Mouse (Mus musculus) heart, embryonic 11.5 days (tissue): Measurements from ENCODE around the gene Eif1ad. TPM values are rescaled to one million over a fixed set of nuclear protein-coding genes. Genes with fewer than 3 reads are reported as not detected.
"Not testable (repeated sequence)": the region's sequence is repeated elsewhere in the genome, so short reads cannot be mapped to it uniquely, and the experiment has no call there.

Source experiments
- ATAC-seq: fragments of 200-750 bp; cut with Nextera tagmentation; replicated peaks from 2 replicates; pipeline ENCODE4 v1.8.0; 2017; ENCODE audit warnings: moderate library complexity; ENCODE audit not compliant: insufficient number of reproducible peaks, low FRiP score, low TSS enrichment
- H3K27ac ChIP-seq: fragments of 300-500 bp; sonication (generic); 2 replicates; pipeline ENCODE4 v1.5.1; 2014; ENCODE audit warnings: mild to moderate bottlenecking, low read depth, low read length
- H3K27me3 ChIP-seq: fragments of 300-500 bp; sonication (generic); 2 replicates; pipeline ENCODE4 v1.6.1; 2014; ENCODE audit warnings: mild to moderate bottlenecking, low read length, mixed read lengths; ENCODE audit not compliant: control insufficient read depth, insufficient read depth
- H3K36me3 ChIP-seq: fragments of 300-500 bp; sonication (generic); 2 replicates; pipeline ENCODE4 v1.6.1; 2014; ENCODE audit warnings: mild to moderate bottlenecking, low read length, moderate library complexity, mixed read lengths; ENCODE audit not compliant: control insufficient read depth, insufficient read depth
- H3K4me1 ChIP-seq: fragments of 300-500 bp; sonication (generic); 2 replicates; pipeline ENCODE4 v1.6.1; 2014; ENCODE audit warnings: low read length; ENCODE audit not compliant: control insufficient read depth, insufficient read depth
- H3K4me2 ChIP-seq: fragments of 300-500 bp; sonication (generic); 2 replicates; pipeline ENCODE4 v1.6.1; 2014; ENCODE audit warnings: mild to moderate bottlenecking, moderate library complexity
- H3K4me3 ChIP-seq: fragments of 300-500 bp; sonication (generic); 2 replicates; pipeline ENCODE4 v1.5.1; 2014; ENCODE audit warnings: low read depth, low read length
- H3K9ac ChIP-seq: fragments of 300-500 bp; sonication (generic); 2 replicates; pipeline ENCODE4 v1.6.1; 2014; ENCODE audit warnings: mild to moderate bottlenecking, low read depth, low read length, moderate library complexity
- H3K9me3 ChIP-seq: fragments of 300-500 bp; sonication (generic); replicated peaks from 2 replicates; pipeline ENCODE4 v1.6.1; 2016; ENCODE audit warnings: low read length; ENCODE audit not compliant: control insufficient read depth
- WGBS: fragments of 180-500 bp; shearing (Covaris S2); extraction: QIAGEN DNeasy Blood & Tissue Kit; methylation state at CpG from one replicate; pipeline ENCODE4 v1.1.7; 2014; ENCODE audit not compliant: insufficient replicate concordance; 5-methylcytosine and 5-hydroxymethylcytosine counted together
- polyA plus RNA-seq: library from polyadenylated mRNA; unstranded; fragments of >200 nt; fragmentation: Nextera tagmentation; extraction: Ambion mirVana; gene quantifications from 2 replicates; pipeline ENCODE4 v1.2.1, GENCODE M21; 2014

The Eif1ad gene
- polyA plus RNA-seq, 1 experiment from 2014 or later: 45.3 TPM

GRCm38 (mm10) chr19:5388011-5388441, 21.5 kb downstream of the Eif1ad start:
- Histone ChIP-seq H3K27me3 (no peaks in the 10 kb centered on the region), H3K4me1 (peaks cover 23% of the 10 kb centered on the region), H3K4me2 (peak overlapping the region; percentile 94), H3K4me3 (peak overlapping the region; percentile 100), H3K36me3 (peaks cover 13% of the 10 kb centered on the region), H3K9ac (peak overlapping the region; percentile 96), H3K27ac (peak overlapping the region; percentile 86), H3K9me3 (no peaks in the 10 kb centered on the region)
- peak; percentile 58 for ATAC-seq
- under 1% methylated on average over 38 of the region's 43 CpGs for WGBS

GRCm38 (mm10) chr19:5388588-5389242, 22.2 kb downstream of the Eif1ad start, which contains the start of gene Sart1:
TSS of gene Sart1 (minus strand) at chr19:5388703.
- WGBS: 2% methylated on average over 43 of the region's 43 CpGs
- Histone ChIP-seq H3K27ac (peak within 1 kb of the TSS; percentile 86), H3K4me1 (peaks cover 23% of the 10 kb centered on the region), H3K9ac (peak within 1 kb of the TSS; percentile 96), H3K9me3 (no peaks in the 10 kb centered on the region), H3K4me3 (peak within 1 kb of the TSS; percentile 100), H3K4me2 (peak within 1 kb of the TSS; percentile 94), H3K36me3 (peaks cover 7% of the 10 kb centered on the region), H3K27me3 (no peaks in the 10 kb centered on the region)
- ATAC-seq: peak; percentile 90

- ATAC-seq: no peak; the same call in 1 of the 2 replicates
- H3K4me1 ChIP-seq: peaks cover 23% of the 10 kb centered on the region
- H3K36me3 ChIP-seq: 0 out of 2 replicates have a peak, but pooled peaks cover 2% of the 10 kb centered on the region
- no peaks in the 10 kb centered on the region for H3K27me3 ChIP-seq
- peak overlapping the region; percentile 94 for H3K4me2 ChIP-seq
- peak overlapping the region; percentile 86 for H3K27ac ChIP-seq
- peak overlapping the region; percentile 100 for H3K4me3 ChIP-seq
- no peaks in the 10 kb centered on the region for H3K9me3 ChIP-seq
- WGBS: 19% methylated on average over 12 of the region's 12 CpGs
- H3K9ac ChIP-seq: peak overlapping the region; percentile 96
Observed at GRCm38 (mm10) chr19:5389647-5390046, 23.1 kb downstream of the Eif1ad start.

GRCm38 (mm10) chr19:5390416-5390815, 23.9 kb downstream of the Eif1ad start:
- no peaks in the 10 kb centered on the region for H3K27me3 ChIP-seq
- no peak overlapping the region for H3K27ac ChIP-seq
- peak overlapping the region; percentile 96; the same call in 1 of the 2 replicates for H3K9ac ChIP-seq
- 0 out of 2 replicates have a peak, but pooled peaks cover 2% of the 10 kb centered on the region for H3K36me3 ChIP-seq
- no peaks in the 10 kb centered on the region for H3K9me3 ChIP-seq
- H3K4me2 ChIP-seq: peak overlapping the region; percentile 94
- peaks cover 23% of the 10 kb centered on the region for H3K4me1 ChIP-seq
- peak overlapping the region; percentile 100; the same call in 1 of the 2 replicates for H3K4me3 ChIP-seq
- WGBS: 54% methylated on average over 8 of the region's 8 CpGs
- no peak for ATAC-seq

GRCm38 (mm10) chr19:5392892-5393291, 26.4 kb downstream of the Eif1ad start:
- Histone ChIP-seq H3K36me3 (no peaks in the 10 kb centered on the region), H3K27ac (no peak overlapping the region), H3K27me3 (no peaks in the 10 kb centered on the region), H3K4me1 (peaks cover 10% of the 10 kb centered on the region), H3K4me2 (peak overlapping the region; percentile 12; the same call in 1 of the 2 replicates), H3K9ac (no peak overlapping the region), H3K9me3 (no peaks in the 10 kb centered on the region), H3K4me3 (no peak overlapping the region)
- WGBS: 48% methylated on average over 4 of the region's 4 CpGs
- no peak for ATAC-seq

- Histone ChIP-seq H3K4me3 (no peak overlapping the region), H3K27me3 (no peaks in the 10 kb centered on the region), H3K36me3 (no peaks in the 10 kb centered on the region), H3K9me3 (no peaks in the 10 kb centered on the region), H3K4me1 (peaks cover 10% of the 10 kb centered on the region), H3K4me2 (no peak overlapping the region), H3K9ac (no peak overlapping the region), H3K27ac (no peak overlapping the region)
- no peak for ATAC-seq
- WGBS: 47% methylated on average over 10 of the region's 10 CpGs
Observed at GRCm38 (mm10) chr19:5394168-5394567, 27.6 kb downstream of the Eif1ad start.

GRCm38 (mm10) chr19:5395371-5395770, 28.8 kb downstream of the Eif1ad start:
- no peak overlapping the region for H3K27ac ChIP-seq
- no peaks in the 10 kb centered on the region for H3K9me3 ChIP-seq
- no peak overlapping the region for H3K4me2 ChIP-seq
- H3K27me3 ChIP-seq: no peaks in the 10 kb centered on the region
- no peak overlapping the region for H3K4me3 ChIP-seq
- H3K36me3 ChIP-seq: no peaks in the 10 kb centered on the region
- peaks cover 1% of the 10 kb centered on the region for H3K4me1 ChIP-seq
- H3K9ac ChIP-seq: no peak overlapping the region
- 67% methylated on average over 4 of the region's 4 CpGs for WGBS
- no peak for ATAC-seq

GRCm38 (mm10) chr19:5401073-5401472, 34.5 kb downstream of the Eif1ad start:
- 58% methylated on average over 4 of the region's 4 CpGs for WGBS
- not testable (repeated sequence) for H3K4me1 ChIP-seq, H3K27me3 ChIP-seq, H3K4me2 ChIP-seq, H3K4me3 ChIP-seq, H3K36me3 ChIP-seq, H3K9ac ChIP-seq, ATAC-seq, H3K9me3 ChIP-seq
- 0 out of 2 replicates have a peak overlapping the region, but pooled peaks have one; percentile 3 for H3K27ac ChIP-seq

GRCm38 (mm10) chr19:5402293-5402692, 35.8 kb downstream of the Eif1ad start, which contains the start of gene Tsga10ip:
TSS of gene Tsga10ip (minus strand) at chr19:5402526.
- no peaks in the 10 kb centered on the region for H3K27me3 ChIP-seq
- 80% methylated on average over 8 of the region's 8 CpGs for WGBS
- no peaks in the 10 kb centered on the region for H3K9me3 ChIP-seq
- no peak within 1 kb of the TSS for H3K4me2 ChIP-seq
- no peaks in the 10 kb centered on the region for H3K36me3 ChIP-seq
- ATAC-seq: no peak
- H3K4me3 ChIP-seq: no peak within 1 kb of the TSS
- H3K9ac ChIP-seq: no peak within 1 kb of the TSS
- H3K27ac ChIP-seq: no peak within 1 kb of the TSS
- no peaks in the 10 kb centered on the region for H3K4me1 ChIP-seq
